Mouse (Mus musculus) testis, postnatal 14 days (tissue): ENCODE measurements at regions not wholly inside any gene's neighbourhood (a gene's known extent, or its start where the extent isn't known, plus 50 kb on each side); places are given as distances from the start of the nearest gene placed in this dataset.

Experiments used
- DNase-seq: peaks from one replicate; pipeline ENCODE4 v3.0.0; 2021; ENCODE audit warnings: low spot score

GRCm38 (mm10) chr1:41551271-41551670 lies 745.9 kb downstream of the Tmem182 start:
- DNase-seq = no peak

- DNase-seq = no peak
These were observed 750.2 kb downstream of the Tmem182 start for GRCm38 (mm10) chr1:41555607-41556006.

DNA sequence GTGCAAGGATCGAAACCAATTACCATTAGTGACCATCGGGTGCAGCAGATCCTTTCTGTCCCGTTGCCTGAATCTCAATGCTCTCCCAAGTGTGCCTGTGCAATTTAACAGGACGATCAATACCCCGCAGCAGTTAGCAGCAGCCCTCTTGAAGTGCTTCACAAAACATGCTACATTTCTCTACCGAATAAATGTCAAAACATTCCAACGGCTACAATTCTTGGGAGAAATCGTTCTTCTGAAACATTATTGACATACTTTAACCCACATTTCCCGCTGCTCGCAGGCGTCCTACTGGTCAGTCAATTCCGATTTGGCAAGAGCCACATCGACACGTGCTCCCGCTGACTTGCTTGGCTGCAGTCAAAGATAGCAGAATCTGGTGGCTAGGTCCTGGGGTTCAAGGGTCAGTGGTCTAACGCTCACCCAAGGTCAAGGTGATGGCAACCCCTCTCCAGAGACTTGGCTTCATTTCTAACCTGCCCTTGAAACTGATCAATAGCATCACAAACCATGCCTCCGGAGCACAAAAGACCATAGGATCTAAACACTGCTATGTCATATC lies 753.8 kb downstream of the Tmem182 start:
- no peak for DNase-seq

GRCm38 (mm10) chr1:41559991-41560390 lies 754.6 kb downstream of the Tmem182 start:
- no peak for DNase-seq

- DNase-seq = no peak
These were observed 798.1 kb downstream of the Tmem182 start for GRCm38 (mm10) chr1:41603471-41603870.

DNA sequence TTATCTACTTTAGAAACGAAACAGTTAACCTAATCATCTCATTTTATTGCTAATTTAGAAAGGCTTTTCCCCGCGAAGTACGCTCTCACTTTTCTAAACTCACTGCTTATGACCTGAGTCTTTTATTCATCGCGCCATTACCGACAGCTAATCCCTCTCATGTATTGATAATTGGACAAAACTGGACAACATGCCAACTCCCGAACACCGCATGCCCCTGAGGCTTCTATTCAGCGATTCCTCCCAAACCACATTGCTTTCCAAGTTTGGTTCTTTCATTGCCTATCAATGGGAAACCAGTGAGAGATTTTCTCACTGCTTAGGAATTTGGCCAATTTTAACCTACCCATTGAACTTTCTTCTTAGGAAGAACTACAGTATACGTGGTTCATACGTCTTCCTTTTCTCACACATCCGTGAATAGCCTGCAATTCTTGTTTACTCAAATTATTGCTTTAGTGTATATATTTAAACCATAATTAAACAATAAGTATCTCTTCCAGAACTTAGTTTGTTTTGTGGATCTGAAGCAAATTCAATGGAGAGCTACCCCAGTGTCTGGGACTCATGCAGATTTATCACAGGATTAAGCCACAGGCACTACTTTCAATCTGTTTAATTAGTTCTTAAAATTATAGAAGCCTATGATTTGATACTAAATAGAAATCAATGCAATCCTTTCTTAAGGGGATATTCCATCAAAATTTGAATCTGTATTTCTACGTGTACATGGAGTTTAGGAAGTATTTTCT lies 799.8 kb downstream of the Tmem182 start:
- no peak for DNase-seq

- DNase-seq = no peak
These were observed 800.3 kb downstream of the Tmem182 start for GRCm38 (mm10) chr1:41605748-41606131.

DNA sequence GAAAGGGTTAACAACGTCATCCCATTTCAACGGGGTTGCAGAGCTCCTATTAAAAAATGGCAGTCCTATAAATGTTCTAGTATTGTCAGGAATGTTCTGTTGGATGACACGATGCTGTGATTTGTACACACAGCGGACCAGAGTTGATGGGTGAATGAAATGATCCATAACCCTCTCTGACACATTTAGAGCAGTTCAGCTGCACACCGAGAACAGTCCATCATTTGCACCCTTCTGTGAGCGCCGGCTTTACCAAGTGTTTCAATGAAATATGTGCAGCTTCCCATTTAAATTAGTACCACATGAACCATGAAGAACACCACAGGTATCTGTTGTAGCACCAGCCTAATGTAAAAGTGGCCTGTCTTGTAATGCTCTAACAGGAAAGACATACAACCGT lies 805.4 kb downstream of the Tmem182 start:
- no peak for DNase-seq

- DNase-seq = no peak
These were observed 846.4 kb downstream of the Tmem182 start for GRCm38 (mm10) chr1:41651804-41652203.

DNA sequence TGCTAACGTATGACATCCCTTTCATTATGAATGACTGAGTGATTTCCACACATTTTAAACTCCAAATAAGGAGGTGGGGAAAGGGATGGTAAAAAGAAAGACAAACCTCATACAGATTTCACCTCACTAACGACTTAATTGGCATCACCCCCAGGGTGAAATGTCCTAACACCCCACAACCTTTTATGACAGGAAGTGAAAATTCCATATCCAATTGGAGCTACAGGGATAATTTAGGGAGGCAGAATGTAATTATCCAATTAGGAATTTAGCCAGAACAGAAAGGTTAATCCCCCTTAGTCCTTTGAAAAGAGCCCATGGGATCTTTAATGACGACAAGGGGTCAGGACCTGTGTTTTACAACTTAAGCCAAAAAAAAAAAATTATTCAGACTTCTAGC lies 846.8 kb downstream of the Tmem182 start:
- DNase-seq = no peak

GRCm38 (mm10) chr1:41652646-41653427 lies 847.4 kb downstream of the Tmem182 start:
- DNase-seq = peak; percentile 8

DNA sequence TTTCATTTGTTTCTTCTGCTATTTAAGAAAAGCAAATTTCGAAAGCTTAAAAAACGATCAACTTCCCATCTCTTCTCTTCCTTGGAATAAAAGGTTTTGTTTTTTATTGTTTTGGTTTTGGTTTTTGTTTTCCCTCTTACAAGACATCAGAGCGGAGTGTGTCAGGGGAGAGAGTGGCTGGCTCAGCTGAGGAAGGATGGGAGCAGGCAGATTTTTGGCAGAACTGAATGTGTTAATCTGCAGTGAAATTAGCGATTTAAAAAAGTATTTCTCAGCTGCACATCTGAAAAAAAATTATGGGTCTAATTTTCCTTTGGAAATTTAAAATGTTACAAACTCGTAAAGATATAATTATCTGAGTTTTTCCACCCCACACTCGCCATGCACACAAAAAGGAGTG lies 868.7 kb downstream of the Tmem182 start:
- no peak for DNase-seq

DNA sequence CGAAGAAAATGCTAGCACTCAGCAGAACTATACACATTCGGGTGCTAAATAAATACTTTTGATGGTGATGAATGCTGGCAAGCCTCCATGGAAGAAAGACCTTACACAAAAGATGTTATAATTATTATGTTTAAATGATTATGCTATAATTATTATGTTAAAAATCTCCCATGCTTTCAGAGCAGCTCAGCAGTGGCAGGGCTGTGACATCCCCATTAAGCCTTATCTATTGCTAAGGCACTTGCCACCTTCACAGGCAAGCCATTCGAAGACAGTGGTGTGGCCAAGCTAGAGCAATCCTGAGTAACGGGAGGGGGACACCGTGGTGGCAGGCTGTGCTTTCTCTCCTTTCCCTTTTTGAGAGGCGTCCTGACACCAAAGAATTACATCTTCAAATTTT lies 869.9 kb downstream of the Tmem182 start:
- no peak for DNase-seq

GRCm38 (mm10) chr1:41705692-41706091 lies 900.3 kb downstream of the Tmem182 start:
- DNase-seq = no peak

- DNase-seq = no peak
These were observed 937.4 kb downstream of the Tmem182 start for GRCm38 (mm10) chr1:41742644-41743331.

GRCm38 (mm10) chr1:41743332-41743710 lies 937.9 kb downstream of the Tmem182 start:
- no peak for DNase-seq

DNA sequence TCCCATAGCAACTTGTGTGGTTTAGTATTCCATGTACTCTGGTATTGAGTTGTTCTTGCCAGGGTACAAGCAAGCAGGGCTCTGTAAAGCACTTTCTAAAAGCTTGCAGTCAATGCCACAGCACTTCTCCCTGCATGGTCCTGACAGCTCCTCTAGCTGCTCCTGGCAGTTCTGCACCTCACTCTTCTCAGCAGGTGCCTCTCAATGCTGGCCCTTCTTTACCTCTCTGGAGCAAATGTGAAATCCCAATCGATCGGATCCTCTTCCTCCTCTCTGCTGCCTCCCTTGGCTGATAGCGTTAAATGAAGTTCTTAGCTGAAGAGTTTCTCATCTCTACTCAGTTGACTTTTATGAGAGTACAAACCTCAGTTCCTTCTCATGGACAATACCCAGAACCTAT lies 939.1 kb downstream of the Tmem182 start:
- no peak for DNase-seq

DNA sequence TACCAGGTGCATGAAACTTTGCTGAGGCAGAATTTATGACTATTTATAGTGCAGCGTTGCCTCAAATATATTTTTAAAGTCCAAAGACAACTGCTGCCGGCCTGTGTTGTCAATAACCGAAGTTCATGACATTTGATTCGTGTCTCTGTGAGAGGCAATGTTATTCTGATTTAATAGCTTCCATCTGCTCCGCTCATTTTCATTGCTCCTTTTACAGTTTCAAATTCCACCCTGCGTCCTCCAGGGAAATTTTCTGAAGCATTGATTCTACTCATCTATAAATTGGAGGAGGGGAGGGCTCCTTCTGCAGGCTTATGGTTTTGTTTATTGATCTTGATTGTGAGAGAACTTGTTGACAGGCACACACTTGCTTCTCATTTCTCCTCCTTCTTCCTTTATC lies 936.2 kb upstream of the Pou3f3 start:
- no peak for DNase-seq
